Mouse (Mus musculus) spleen, adult 2 months (tissue): ENCODE results near the gene Rpp25l.
"Not testable (repeated sequence)": the region's sequence is repeated elsewhere in the genome, so short reads cannot be mapped to it uniquely, and the experiment has no call there.

Source experiments
- CTCF ChIP-seq: fragments of 200-500 bp; IDR thresholded peaks from 2 replicates; pipeline ENCODE4 v1.5.1; 2011; ENCODE audit warnings: mild to moderate bottlenecking, inconsistent platforms; ENCODE audit not compliant: insufficient read depth, insufficient read length, insufficient replicate concordance; ENCODE audit errors: extremely low read depth
- POLR2A ChIP-seq: fragments of 200-500 bp; IDR thresholded peaks from 2 replicates; pipeline ENCODE4 v1.6.1; 2011; ENCODE audit warnings: low read depth, low read length, inconsistent platforms

DNA sequence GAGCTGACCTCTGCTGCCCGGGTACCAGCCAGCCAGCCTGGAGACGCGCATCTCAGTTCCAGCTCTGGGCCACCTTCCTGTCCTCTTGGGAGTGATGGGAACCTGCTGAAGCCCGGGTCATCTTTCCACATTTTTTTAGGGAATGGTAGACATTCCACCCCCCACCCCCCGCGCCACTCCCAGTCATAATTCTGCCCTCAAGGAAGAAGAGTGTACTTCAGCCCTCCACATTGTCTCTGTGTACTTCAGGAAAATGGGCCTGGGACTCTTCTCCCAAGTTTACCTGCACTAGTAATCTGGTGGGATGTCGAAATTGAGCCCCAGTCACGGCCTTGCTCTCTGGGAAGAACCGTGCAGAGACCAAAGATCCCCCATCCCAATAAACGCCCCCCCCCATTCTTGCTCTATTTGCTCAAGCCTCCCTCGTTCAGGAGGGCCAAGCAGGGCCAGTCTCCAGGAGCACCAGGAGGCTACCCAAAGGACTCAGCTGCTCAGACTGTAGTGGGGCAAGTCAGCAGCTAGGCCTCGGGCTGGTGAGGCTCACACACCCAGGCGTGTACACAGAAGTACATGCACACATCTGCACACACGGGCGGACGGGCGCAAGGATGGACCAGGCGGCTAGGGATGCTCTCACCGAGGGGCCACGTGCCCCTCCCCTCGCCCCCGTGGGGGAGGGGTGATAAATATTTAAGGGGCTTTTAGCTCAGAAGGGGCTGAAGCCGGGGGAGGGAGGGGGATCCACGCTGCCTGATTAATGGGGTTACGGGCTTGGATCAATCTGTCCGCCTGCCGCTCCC is 29.0 kb downstream of the Rpp25l start:
- not testable (repeated sequence) for TF ChIP-seq CTCF, POLR2A
